21 mouse cellular contexts compared by ENCODE assay signal in the genomic region with DNA sequence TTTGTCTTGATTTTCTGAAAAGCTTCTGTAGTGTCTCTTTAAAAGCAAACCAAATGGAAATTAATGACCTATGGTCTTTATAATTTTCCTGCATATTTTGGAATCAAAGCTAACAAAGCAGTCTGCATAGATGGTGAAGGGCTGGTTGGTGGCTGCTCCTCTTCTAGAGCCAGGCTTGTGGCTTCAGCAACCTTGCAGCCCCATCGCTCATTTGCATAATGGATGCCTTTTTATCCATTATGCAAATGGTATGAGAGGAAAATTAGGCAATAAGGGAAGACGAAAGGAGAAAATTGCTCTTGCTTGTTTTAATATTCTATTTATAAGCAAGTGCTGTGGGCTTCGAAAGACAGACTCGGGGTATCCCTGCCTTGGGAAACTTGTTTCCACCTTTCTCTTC.
DNase-seq lines count a peak whose midpoint lies in the region; ATAC-seq and TF ChIP-seq lines count a peak whose summit lies in the region.
"Had no signal": no experiment of that assay in that cellular context is flagged by ENCODE, and none has a peak within 500 bp of the region (broad histone marks: within the 10 kb centered on the region; RNA-seq: fewer than 3 reads in every experiment).

No protein-coding gene starts in this region.

- no peak overlapping the region for H3K27ac ChIP-seq in forebrain, embryonic 13.5 days
- no peak overlapping the region for H3K27ac ChIP-seq in forebrain, postnatal 0 days (ENCODE audit: low read depth, low read length)
- H3K27ac ChIP-seq in forebrain, embryonic 16.5 days (ENCODE audit: low read length): no peak overlapping the region
- no peak overlapping the region for H3K27ac ChIP-seq in forebrain, embryonic 10.5 days
- no peak overlapping the region for H3K27ac ChIP-seq in midbrain, embryonic 14.5 days (replicated peaks; ENCODE audit: low read depth, low read length)
- H3K27ac ChIP-seq in midbrain, embryonic 10.5 days (replicated peaks): no peak overlapping the region
- H3K27ac ChIP-seq: embryonic facial prominence, embryonic 13.5 days; embryonic facial prominence, embryonic 15.5 days had no signal

- no peak for TF ChIP-seq CTCF in forebrain, postnatal 0 days (IDR thresholded peaks at IDR 0.05; ENCODE audit: low read depth)

- no peak overlapping the region for H3K4me3 ChIP-seq in forebrain, embryonic 13.5 days
- H3K4me3 ChIP-seq in forebrain, postnatal 0 days (ENCODE audit: low read depth, low read length): no peak overlapping the region
- H3K4me3 ChIP-seq in forebrain, embryonic 16.5 days (replicated peaks; ENCODE audit: low read length): no peak overlapping the region
- no peak overlapping the region for H3K4me3 ChIP-seq in forebrain, embryonic 10.5 days
- H3K4me3 ChIP-seq in midbrain, embryonic 14.5 days (replicated peaks; ENCODE audit: low read depth, low read length): no peak overlapping the region
- no peak overlapping the region for H3K4me3 ChIP-seq in midbrain, embryonic 10.5 days
- H3K4me3 ChIP-seq: embryonic facial prominence, embryonic 13.5 days; embryonic facial prominence, embryonic 15.5 days; erythroblast, embryonic 14.5 days had no signal

- H3K4me2 ChIP-seq in forebrain, embryonic 13.5 days: no peak overlapping the region
- H3K4me2 ChIP-seq in forebrain, postnatal 0 days (ENCODE audit: low read depth): no peak overlapping the region
- H3K4me2 ChIP-seq in forebrain, embryonic 16.5 days (ENCODE audit: low read length): no peak overlapping the region
- H3K4me2 ChIP-seq in midbrain, embryonic 14.5 days (ENCODE audit: low read length): no peak overlapping the region
- H3K4me2 ChIP-seq: embryonic facial prominence, embryonic 13.5 days; embryonic facial prominence, embryonic 15.5 days had no signal

- H3K27me3 ChIP-seq in forebrain, embryonic 13.5 days: no peaks in the 10 kb centered on the region
- no peaks in the 10 kb centered on the region for H3K27me3 ChIP-seq in forebrain, postnatal 0 days (ENCODE audit: insufficient read depth, low read length)
- H3K27me3 ChIP-seq in forebrain, embryonic 16.5 days (replicated peaks; ENCODE audit: control insufficient read depth, insufficient read depth, low read length): no peaks in the 10 kb centered on the region
- no peaks in the 10 kb centered on the region for H3K27me3 ChIP-seq in forebrain, embryonic 10.5 days (ENCODE audit: poor library complexity, severe bottlenecking)
- no peaks in the 10 kb centered on the region for H3K27me3 ChIP-seq in midbrain, embryonic 14.5 days (ENCODE audit: control insufficient read depth, insufficient read depth, low read length)
- no peaks in the 10 kb centered on the region for H3K27me3 ChIP-seq in midbrain, embryonic 10.5 days (ENCODE audit: low read depth, poor library complexity, severe bottlenecking)
- H3K27me3 ChIP-seq: embryonic facial prominence, embryonic 13.5 days; embryonic facial prominence, embryonic 15.5 days had no signal

- DNase-seq in forebrain, postnatal 0 days: no peak
- DNase-seq in forebrain, embryonic 10.5 days (ENCODE audit: extremely low spot score, low spot score): no peak
- peak; percentile 29 for DNase-seq in midbrain, embryonic 14.5 days
- no peak for DNase-seq in midbrain, embryonic 10.5 days (ENCODE audit: low spot score)
- DNase-seq in cerebellum, adult 8-10 months: no peak
- DNase-seq: adrenal gland, adult 2 months; adrenal gland, postnatal 10 days; adrenal gland, postnatal 25 days; B cell, adult 2 months; cerebellum, adult 11-12 months; cerebellum, adult 2 months; cerebellum, adult 9-11 months; cerebellum, postnatal 14 days; cerebellum, postnatal 36 days; embryo, embryonic 11 days had no signal

- no peaks in the 10 kb centered on the region for H3K9me3 ChIP-seq in forebrain, embryonic 13.5 days (replicated peaks)
- no peaks in the 10 kb centered on the region for H3K9me3 ChIP-seq in forebrain, postnatal 0 days (ENCODE audit: low read length)
- no peaks in the 10 kb centered on the region for H3K9me3 ChIP-seq in forebrain, embryonic 16.5 days (ENCODE audit: control insufficient read depth, low read length)
- no peaks in the 10 kb centered on the region for H3K9me3 ChIP-seq in forebrain, embryonic 10.5 days
- H3K9me3 ChIP-seq in midbrain, embryonic 14.5 days (ENCODE audit: control insufficient read depth, low read length): no peaks in the 10 kb centered on the region
- no peaks in the 10 kb centered on the region for H3K9me3 ChIP-seq in midbrain, embryonic 10.5 days (replicated peaks)
- H3K9me3 ChIP-seq: embryonic facial prominence, embryonic 13.5 days; embryonic facial prominence, embryonic 15.5 days had no signal

- H3K9ac ChIP-seq in forebrain, embryonic 13.5 days: no peak overlapping the region
- H3K9ac ChIP-seq in forebrain, postnatal 0 days: no peak overlapping the region
- H3K9ac ChIP-seq in forebrain, embryonic 16.5 days (replicated peaks; ENCODE audit: low read depth, low read length): no peak overlapping the region
- H3K9ac ChIP-seq in midbrain, embryonic 14.5 days (replicated peaks; ENCODE audit: low read length): no peak overlapping the region
- H3K9ac ChIP-seq: embryonic facial prominence, embryonic 13.5 days; embryonic facial prominence, embryonic 15.5 days had no signal

- 56% methylated on average over 4 of the region's 4 CpGs for WGBS in forebrain, embryonic 13.5 days
- 51% methylated on average over 4 of the region's 4 CpGs for WGBS in forebrain, postnatal 0 days
- WGBS in forebrain, embryonic 16.5 days: 40% methylated on average over 4 of the region's 4 CpGs
- WGBS in forebrain, embryonic 10.5 days: 89% methylated on average over 4 of the region's 4 CpGs
- WGBS in midbrain, embryonic 14.5 days: 80% methylated on average over 4 of the region's 4 CpGs
- WGBS in midbrain, embryonic 10.5 days: 94% methylated on average over 4 of the region's 4 CpGs

- peak; percentile 67; the same call in 1 of the 2 replicates for ATAC-seq in forebrain, embryonic 13.5 days
- ATAC-seq in forebrain, postnatal 0 days: no peak
- ATAC-seq in forebrain, embryonic 16.5 days: peak; percentile 47; the same call in 1 of the 2 replicates
- no peak for ATAC-seq in midbrain, embryonic 14.5 days (ENCODE audit: low FRiP score, low TSS enrichment)
- ATAC-seq: CD4-positive, CD25-positive, alpha-beta regulatory T cell, adult 4 months had no signal

- H3K36me3 ChIP-seq in forebrain, embryonic 13.5 days (ENCODE audit: poor library complexity, severe bottlenecking): no peaks in the 10 kb centered on the region
- H3K36me3 ChIP-seq in forebrain, postnatal 0 days (ENCODE audit: insufficient read depth): no peaks in the 10 kb centered on the region
- no peaks in the 10 kb centered on the region for H3K36me3 ChIP-seq in forebrain, embryonic 16.5 days (ENCODE audit: control insufficient read depth, insufficient read depth)
- no peaks in the 10 kb centered on the region for H3K36me3 ChIP-seq in forebrain, embryonic 10.5 days (replicated peaks)
- H3K36me3 ChIP-seq in midbrain, embryonic 14.5 days (ENCODE audit: control insufficient read depth, insufficient read depth, low read length): no peaks in the 10 kb centered on the region
- no peaks in the 10 kb centered on the region for H3K36me3 ChIP-seq in midbrain, embryonic 10.5 days
- H3K36me3 ChIP-seq: embryonic facial prominence, embryonic 13.5 days; embryonic facial prominence, embryonic 15.5 days had no signal

- H3K4me1 ChIP-seq in forebrain, embryonic 13.5 days: peaks cover 16% of the 10 kb centered on the region
- no peaks in the 10 kb centered on the region for H3K4me1 ChIP-seq in forebrain, postnatal 0 days (ENCODE audit: insufficient read depth)
- 0 out of 2 replicates have a peak, but pooled peaks cover 4% of the 10 kb centered on the region for H3K4me1 ChIP-seq in forebrain, embryonic 16.5 days (replicated peaks; ENCODE audit: control insufficient read depth, insufficient read depth, low read length)
- H3K4me1 ChIP-seq in forebrain, embryonic 10.5 days: peaks cover 20% of the 10 kb centered on the region
- H3K4me1 ChIP-seq in midbrain, embryonic 14.5 days (ENCODE audit: control insufficient read depth, insufficient read depth, low read length): no peaks in the 10 kb centered on the region
- peaks cover 8% of the 10 kb centered on the region for H3K4me1 ChIP-seq in midbrain, embryonic 10.5 days
- H3K4me1 ChIP-seq: embryonic facial prominence, embryonic 15.5 days had no signal

Comparison
In these comparisons a context has a peak if more than half of its experiments do, and no peak if none do; other contexts are left out.
1. ATAC-seq: peak in forebrain, embryonic 13.5 days (single experiment) and forebrain, embryonic 16.5 days (single experiment); none in forebrain, postnatal 0 days (single experiment) and midbrain, embryonic 14.5 days (single experiment).